Mouse (Mus musculus) small intestine, adult 2 months (tissue): ENCODE results near the gene Tmem41a.

Experiments used
- CTCF ChIP-seq: fragments of 200-500 bp; IDR thresholded peaks from 2 replicates; pipeline ENCODE4 v1.5.1; 2012; ENCODE audit warnings: low read depth, mild to moderate bottlenecking, control low read depth, inconsistent platforms, low read length, moderate library complexity, mixed read lengths; ENCODE audit not compliant: insufficient replicate concordance, insufficient read length; ENCODE audit errors: extremely low read depth
- POLR2A ChIP-seq: fragments of 200-500 bp; IDR thresholded peaks from 2 replicates; pipeline ENCODE4 v1.6.1; 2012; ENCODE audit warnings: low read depth, mild to moderate bottlenecking, control low read depth, inconsistent platforms, low read length, moderate library complexity

GRCm38 (mm10) chr16:21904636-21905035 is 42.7 kb downstream of the Tmem41a start:
- TF ChIP-seq POLR2A, result no peak
- TF ChIP-seq CTCF, result no peak
